Mouse (Mus musculus): Measurements from ENCODE around the gene Smim22.

DNA sequence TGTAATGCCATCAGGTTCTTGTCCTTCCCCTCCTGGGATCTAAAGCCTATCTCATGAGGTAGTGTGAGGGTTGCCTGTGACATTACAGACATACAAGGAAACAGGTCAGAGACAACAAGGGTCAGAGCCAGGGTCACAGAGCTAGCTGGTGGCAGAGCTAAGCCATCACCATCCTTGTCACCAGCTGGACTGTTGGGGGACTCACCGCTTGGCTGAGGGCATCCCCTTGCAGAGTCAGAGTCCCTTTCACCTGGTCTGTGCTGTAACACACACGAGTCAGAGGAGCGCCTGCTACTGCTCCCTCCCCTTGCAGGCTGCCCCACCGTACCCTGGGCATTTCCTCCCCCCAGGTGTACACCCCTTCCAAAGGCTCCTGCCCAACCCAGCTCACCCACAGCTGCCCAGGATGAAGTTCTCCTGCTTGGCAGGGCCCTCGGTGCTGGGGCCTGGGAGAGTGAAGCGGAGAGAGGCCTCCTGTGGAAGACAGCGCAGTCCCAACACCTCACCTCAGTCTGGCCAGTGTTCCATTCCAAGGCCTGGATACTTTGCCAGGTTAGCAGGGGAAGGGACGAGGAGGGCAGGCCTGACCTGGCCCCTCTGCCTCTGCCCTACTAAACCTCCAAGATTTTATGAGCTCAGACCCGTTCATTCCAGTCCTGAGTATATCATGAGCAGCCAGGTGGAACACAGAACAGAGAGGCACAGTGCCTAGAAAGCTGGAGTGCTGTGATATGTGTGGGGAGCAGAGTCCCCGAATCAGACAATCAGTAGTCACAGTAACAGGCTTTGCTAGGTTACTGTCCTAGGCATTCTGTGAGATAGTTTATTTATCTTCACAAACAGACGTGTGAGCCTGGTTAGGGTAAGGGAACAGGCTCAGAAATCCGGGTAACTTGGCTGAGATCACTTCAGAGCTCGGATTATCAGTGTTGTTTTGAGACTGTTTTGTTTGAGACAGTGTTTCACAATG is 5.2 kb downstream of the Smim22 start:
- TF ChIP-seq POLR2A (IDR thresholded peaks at IDR 0.05; ENCODE audit: low read depth, low read length) (no peak), CTCF (IDR thresholded peaks at IDR 0.05; ENCODE audit: extremely low read depth, insufficient read length, insufficient replicate concordance, low read depth, low read length) (no peak)
